Mouse (Mus musculus): ENCODE measurements around the gene Mb21d2. TPM values are rescaled to one million over a fixed set of nuclear protein-coding genes. Genes with fewer than 3 reads are reported as not detected.

Gene Mb21d2
- polyA plus RNA-seq, 1 experiment: 20.4 TPM

DNA sequence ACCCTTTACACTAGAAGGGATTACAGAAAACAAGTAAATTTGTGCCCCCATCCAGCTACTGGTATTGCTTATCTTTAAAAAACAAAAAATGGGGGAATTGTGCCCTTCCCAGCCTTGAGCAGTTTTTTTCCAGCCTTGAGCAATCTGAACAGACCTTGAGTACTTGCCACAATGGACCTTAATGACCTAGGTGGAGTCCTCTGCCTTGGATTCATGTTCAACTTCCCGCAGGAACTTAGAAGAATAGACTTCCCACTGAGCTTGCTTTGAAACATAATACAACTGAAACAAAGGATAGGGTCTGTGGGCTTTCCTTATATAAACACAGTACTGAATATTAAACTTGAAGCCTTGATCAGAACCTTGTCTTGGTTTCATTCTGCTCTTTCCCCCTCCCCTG lies 116.2 kb downstream of the Mb21d2 start:
- Histone ChIP-seq H3K4me1 (ENCODE audit: control insufficient read depth, insufficient read depth, low read length) (peaks cover 2% of the 10 kb centered on the region), H3K27ac (ENCODE audit: insufficient read depth, low read length) (no peak overlapping the region)
- no peak for TF ChIP-seq EP300 (IDR thresholded peaks at IDR 0.05; ENCODE audit: insufficient read depth, low read depth, low read length)
- no peak for TF ChIP-seq POLR2A (IDR thresholded peaks at IDR 0.05; ENCODE audit: insufficient read depth, low read length)
- no peak for TF ChIP-seq CTCF (IDR thresholded peaks at IDR 0.05; ENCODE audit: low read depth, low read length)

DNA sequence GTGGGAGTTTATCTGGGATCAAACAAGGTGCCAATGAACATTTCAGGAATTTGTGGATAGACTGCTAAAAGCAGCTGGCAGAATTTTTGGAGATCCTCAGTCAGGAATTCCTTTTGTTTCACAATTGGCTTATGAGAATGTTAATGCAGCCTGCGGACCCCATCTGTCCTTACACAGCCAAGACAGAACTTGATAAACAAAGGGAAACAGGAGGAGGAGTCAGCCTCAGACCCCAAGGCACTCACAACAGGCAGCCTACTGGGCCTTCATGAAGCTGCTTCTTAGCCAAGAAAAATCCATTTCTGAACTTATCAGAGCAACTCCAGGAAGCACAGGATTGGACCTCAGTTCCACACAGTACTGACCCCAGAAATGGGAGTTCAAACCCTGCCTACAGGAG lies 120.4 kb downstream of the Mb21d2 start:
- Histone ChIP-seq H3K9ac (ENCODE audit: low read depth, poor library complexity, severe bottlenecking) (no peak overlapping the region), H3K4me3 (ENCODE audit: low read depth, low read length) (no peak overlapping the region), H3K27ac (ENCODE audit: insufficient read depth, low read length) (no peak overlapping the region), H3K36me3 (ENCODE audit: control insufficient read depth, insufficient read depth, low read length, poor library complexity, severe bottlenecking) (no peaks in the 10 kb centered on the region), H3K27me3 (ENCODE audit: control insufficient read depth, insufficient read depth, low read length, poor library complexity, severe bottlenecking) (no peaks in the 10 kb centered on the region), H3K4me1 (ENCODE audit: control insufficient read depth, insufficient read depth, low read length) (peaks cover 2% of the 10 kb centered on the region), H3K9me3 (replicated peaks; ENCODE audit: control insufficient read depth, insufficient read depth, low read length, poor library complexity, severe bottlenecking) (peaks cover 17% of the 10 kb centered on the region)
- TF ChIP-seq CTCF (IDR thresholded peaks at IDR 0.05; ENCODE audit: low read depth, low read length) (no peak), EP300 (IDR thresholded peaks at IDR 0.05; ENCODE audit: insufficient read depth, low read depth, low read length) (0 out of 2 replicates have a peak, but pooled peaks have one; percentile 7), POLR2A (IDR thresholded peaks at IDR 0.05; ENCODE audit: insufficient read depth, low read length) (no peak)

More for the DNA sequence above, 116.2 kb downstream of the Mb21d2 start:
- no peaks in the 10 kb centered on the region for H3K27me3 ChIP-seq (ENCODE audit: control insufficient read depth, insufficient read depth, low read length, poor library complexity, severe bottlenecking)
- no peak overlapping the region for H3K4me3 ChIP-seq (ENCODE audit: low read depth, low read length)
- peaks cover 14% of the 10 kb centered on the region; the same call in 1 of the 2 replicates for H3K9me3 ChIP-seq (replicated peaks; ENCODE audit: control insufficient read depth, insufficient read depth, low read length, poor library complexity, severe bottlenecking)
- H3K36me3 ChIP-seq (ENCODE audit: control insufficient read depth, insufficient read depth, low read length, poor library complexity, severe bottlenecking): no peaks in the 10 kb centered on the region
- no peak overlapping the region for H3K9ac ChIP-seq (ENCODE audit: low read depth, poor library complexity, severe bottlenecking)

DNA sequence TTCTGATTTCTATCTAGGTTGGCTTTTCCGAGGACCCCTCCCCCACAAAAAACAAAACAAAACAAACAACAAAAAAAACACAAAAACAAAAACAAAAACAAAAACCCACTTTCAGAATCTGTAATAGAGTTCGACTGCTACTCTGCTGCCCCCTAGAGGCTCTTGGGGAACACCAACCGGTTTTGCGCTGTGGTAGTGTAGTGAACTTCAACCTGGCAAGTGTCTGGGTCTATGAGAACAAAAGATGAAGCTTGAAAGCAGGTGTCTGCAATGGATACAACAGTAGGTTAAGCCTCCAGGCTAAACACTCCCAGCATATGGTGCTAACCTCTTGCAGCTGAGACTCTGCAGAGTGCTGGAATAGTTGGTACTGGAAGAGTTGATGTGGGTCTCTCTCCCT lies 136.4 kb downstream of the Mb21d2 start:
- H3K4me3 ChIP-seq (ENCODE audit: low read depth, low read length): no peak overlapping the region
- H3K36me3 ChIP-seq (ENCODE audit: control insufficient read depth, insufficient read depth, low read length, poor library complexity, severe bottlenecking): no peaks in the 10 kb centered on the region
- no peak overlapping the region for H3K27ac ChIP-seq (ENCODE audit: insufficient read depth, low read length)
- no peak overlapping the region for H3K9ac ChIP-seq (ENCODE audit: low read depth, poor library complexity, severe bottlenecking)
- no peaks in the 10 kb centered on the region for H3K4me1 ChIP-seq (ENCODE audit: control insufficient read depth, insufficient read depth, low read length)
- no peaks in the 10 kb centered on the region for H3K27me3 ChIP-seq (ENCODE audit: control insufficient read depth, insufficient read depth, low read length, poor library complexity, severe bottlenecking)
- no peaks in the 10 kb centered on the region for H3K9me3 ChIP-seq (replicated peaks; ENCODE audit: control insufficient read depth, insufficient read depth, low read length, poor library complexity, severe bottlenecking)
- TF ChIP-seq EP300 (IDR thresholded peaks at IDR 0.05; ENCODE audit: insufficient read depth, low read depth, low read length) (no peak), CTCF (IDR thresholded peaks at IDR 0.05; ENCODE audit: low read depth, low read length) (peak; percentile 66)

Other genes with a start within 250 kb of the Mb21d2 start
- not detected in 2 replicates for gene Fgf12, start 176.6 kb downstream of the Mb21d2 start, polyA plus RNA-seq (2011; ENCODE audit: insufficient read depth, insufficient read length, low read depth, missing spikeins)